Mouse (Mus musculus): ENCODE measurements around the gene Traf3.

The Traf3 gene

DNA sequence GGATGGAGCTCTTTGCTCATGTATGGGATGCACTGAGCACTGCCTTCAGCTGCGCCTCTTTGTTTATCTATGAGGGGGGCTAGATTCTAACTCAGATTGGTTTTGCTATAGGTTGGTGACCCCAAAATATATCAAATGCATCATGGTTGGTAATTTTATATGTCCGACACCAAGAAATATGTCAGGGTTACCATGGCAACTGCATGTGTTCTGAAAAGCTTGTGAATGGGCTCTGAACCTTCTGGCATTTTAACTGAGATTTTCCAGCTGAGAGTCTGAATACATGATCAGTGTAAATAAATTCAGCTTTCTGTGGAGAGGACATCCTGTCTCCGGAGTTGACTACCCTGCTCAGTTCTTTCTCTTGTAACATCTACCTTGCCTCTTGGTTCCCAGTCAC, 37.8 kb downstream of the Traf3 start:
- no peak for DNase-seq (ENCODE audit: low spot score)

DNA sequence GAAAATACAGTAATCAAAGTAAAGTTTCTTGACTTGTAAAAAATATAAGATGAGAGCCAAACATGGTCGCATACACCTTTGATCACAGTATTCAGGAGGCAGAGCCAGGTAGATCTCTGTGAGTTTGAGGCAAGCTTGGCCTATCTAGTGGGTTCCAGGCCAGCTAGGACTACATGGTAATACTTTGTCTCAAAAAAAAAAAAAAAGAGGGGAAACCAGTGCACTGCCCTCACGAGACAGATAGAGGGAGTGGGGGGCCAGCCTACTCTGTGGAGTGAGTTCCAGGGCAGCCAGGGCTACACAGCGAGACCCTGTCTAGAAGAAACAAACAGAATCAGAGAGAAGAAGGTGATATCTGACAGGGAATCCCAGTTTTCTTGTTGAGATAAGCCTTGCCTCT, 41.5 kb downstream of the Traf3 start:
- DNase-seq (ENCODE audit: low spot score), result no peak

DNA sequence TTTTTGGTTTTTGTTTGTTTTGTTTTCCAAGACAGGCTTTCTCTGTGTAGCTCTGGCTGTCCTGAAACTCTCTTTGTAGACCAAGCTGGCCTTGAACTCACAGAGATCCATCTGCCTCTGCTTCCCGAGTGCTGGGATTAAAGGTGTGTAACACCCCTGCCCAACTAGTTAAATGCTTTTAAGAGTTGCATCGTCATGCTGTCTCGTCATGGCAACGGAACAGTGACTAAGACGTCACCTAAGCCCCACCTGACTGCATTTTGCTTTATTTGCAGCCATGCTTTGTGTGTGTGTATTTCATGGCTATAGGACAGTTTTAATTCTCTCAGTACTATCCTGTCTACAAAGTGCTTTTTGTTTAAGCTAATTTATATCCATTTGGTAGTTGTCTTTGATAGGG, 45.6 kb downstream of the Traf3 start:
- DNase-seq (ENCODE audit: low spot score), result no peak

DNA sequence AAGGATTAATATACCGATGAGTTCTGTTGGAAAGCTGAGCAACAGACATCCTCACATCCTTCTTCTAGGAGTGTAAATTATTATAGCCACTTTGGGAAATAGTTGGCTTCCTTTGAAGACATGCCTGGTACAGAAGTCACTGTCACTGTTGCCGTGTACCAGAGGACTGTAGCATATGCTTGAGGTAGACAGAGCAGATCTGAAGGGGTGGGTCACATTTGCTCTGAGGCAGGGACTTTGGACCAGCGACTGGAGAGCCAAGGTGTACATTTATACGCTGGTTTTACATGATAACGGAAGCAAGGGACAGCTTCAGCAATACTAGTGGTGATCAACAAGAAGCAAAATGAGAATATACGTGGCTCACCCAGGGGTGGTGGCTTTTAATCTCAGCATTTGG, 52.7 kb downstream of the Traf3 start:
- no peak for DNase-seq (ENCODE audit: low spot score)

- no peak for DNase-seq (ENCODE audit: low spot score)
Measured at GRCm38 (mm10) chr12:111225197-111225780, 59.1 kb downstream of the Traf3 start.

GRCm38 (mm10) chr12:111227410-111227809, 61.2 kb downstream of the Traf3 start:
- no peak for DNase-seq (ENCODE audit: low spot score)

- DNase-seq (ENCODE audit: low spot score), result no peak
Measured at GRCm38 (mm10) chr12:111228488-111228887, 62.3 kb downstream of the Traf3 start.

GRCm38 (mm10) chr12:111230793-111231192, 64.6 kb downstream of the Traf3 start:
- no peak for DNase-seq (ENCODE audit: low spot score)

DNA sequence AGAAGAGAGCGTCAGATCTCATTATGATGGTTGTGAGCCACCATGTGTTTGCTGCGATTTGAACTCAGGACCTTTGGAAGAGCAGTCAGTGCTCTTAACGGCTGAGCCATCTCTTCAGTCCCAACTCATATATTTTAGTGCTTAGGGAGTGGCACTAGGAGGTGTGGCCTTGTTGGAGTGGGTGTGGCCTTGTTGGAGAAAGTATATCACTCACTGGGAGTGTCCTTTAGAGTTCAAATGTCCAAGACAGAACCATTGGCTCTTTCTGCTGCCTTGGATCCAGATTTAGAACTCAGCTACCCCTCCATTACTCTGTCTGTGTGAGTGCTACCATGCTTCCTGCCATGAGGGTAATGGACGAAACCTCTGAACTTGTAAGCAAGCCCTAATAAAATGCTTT, 67.6 kb downstream of the Traf3 start:
- no peak for DNase-seq (ENCODE audit: low spot score)

DNA sequence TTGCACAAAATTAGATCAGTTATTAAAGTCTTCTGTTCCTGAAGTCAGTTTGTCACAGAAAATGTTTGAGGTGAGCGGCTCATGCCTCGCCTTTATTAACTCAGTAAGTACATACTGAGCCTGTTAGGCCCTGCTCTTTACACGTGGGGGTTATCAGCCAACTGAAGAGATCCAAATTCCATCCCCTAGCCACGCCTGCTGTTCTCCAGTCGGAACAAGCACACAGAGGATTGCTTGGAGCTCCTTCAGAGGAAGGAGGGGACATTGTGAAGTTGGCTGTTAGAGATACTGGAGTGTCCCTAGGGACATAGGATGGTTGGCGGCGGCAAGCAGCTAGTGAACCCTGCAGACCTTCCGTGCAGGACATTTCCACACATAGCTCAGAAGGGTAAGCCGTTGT, 68.2 kb downstream of the Traf3 start:
- no peak for DNase-seq (ENCODE audit: low spot score)

GRCm38 (mm10) chr12:111235631-111236030, 69.5 kb downstream of the Traf3 start:
- DNase-seq (ENCODE audit: low spot score), result no peak

- DNase-seq (ENCODE audit: low spot score), result no peak
Measured at GRCm38 (mm10) chr12:111237611-111238188, 71.5 kb downstream of the Traf3 start.

GRCm38 (mm10) chr12:111238345-111238744, 72.2 kb downstream of the Traf3 start:
- no peak for DNase-seq (ENCODE audit: low spot score)

DNA sequence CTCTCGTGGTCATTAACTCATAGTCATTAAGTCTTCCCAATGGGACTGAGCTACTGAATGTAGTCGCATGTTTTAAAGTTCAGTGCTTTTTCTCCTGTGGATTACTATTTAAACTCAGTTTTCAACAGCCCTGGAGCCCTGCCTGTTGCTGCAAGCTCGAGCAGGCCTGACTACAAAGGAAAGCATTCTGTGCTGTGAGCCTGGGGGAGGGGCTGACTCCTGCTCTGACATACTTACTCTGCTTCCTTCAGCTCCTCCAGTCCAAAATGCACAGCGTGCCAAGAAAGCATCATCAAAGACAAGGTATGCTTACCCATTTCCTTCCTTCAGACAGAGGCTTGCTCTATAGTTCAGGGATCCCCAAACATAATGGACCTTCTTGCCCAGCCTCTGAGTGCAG, 72.6 kb downstream of the Traf3 start:
- DNase-seq (ENCODE audit: low spot score), result no peak

GRCm38 (mm10) chr12:111239930-111240329, 73.8 kb downstream of the Traf3 start:
- no peak for DNase-seq (ENCODE audit: low spot score)

- no peak for DNase-seq (ENCODE audit: low spot score)
Measured at GRCm38 (mm10) chr12:111241916-111242315, 75.7 kb downstream of the Traf3 start.

GRCm38 (mm10) chr12:111242346-111242745, 76.2 kb downstream of the Traf3 start:
- no peak for DNase-seq (ENCODE audit: low spot score)

GRCm38 (mm10) chr12:111243733-111244132, 77.6 kb downstream of the Traf3 start:
- DNase-seq (ENCODE audit: low spot score), result no peak

- no peak for DNase-seq (ENCODE audit: low spot score)
Measured at GRCm38 (mm10) chr12:111245070-111245469, 78.9 kb downstream of the Traf3 start.

DNA sequence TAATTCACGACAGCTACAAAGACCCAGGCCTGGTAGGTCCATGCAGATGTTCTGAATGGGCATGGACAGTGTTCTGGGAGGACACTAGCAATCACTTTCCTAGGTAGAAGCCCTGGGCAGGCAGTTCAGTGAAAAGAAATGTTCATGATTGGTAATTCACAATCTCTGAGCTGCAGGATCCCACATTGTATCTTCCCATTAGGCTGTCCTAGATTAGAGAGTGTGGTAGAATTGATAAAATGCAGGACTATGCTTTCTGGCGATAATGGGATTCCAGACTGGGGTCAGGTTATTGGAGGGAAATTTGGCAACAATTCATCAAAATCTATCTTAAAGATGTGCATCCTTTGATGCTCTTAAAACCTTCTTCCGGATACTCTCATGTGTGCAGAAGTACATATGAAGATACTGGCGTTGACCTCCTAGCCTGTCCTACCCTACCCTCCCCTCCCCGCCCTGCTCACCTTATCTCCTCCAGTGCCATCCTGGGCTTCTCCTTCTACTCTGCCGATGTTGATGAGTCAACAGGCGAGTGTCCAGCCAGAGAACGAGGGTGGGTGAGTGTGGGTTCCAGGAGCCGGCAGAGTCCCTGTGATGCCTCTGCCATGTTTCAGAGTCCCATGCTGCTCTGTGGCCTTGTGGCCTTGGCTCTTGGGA, 80.8 kb downstream of the Traf3 start:
- DNase-seq (ENCODE audit: low spot score), result no peak

DNA sequence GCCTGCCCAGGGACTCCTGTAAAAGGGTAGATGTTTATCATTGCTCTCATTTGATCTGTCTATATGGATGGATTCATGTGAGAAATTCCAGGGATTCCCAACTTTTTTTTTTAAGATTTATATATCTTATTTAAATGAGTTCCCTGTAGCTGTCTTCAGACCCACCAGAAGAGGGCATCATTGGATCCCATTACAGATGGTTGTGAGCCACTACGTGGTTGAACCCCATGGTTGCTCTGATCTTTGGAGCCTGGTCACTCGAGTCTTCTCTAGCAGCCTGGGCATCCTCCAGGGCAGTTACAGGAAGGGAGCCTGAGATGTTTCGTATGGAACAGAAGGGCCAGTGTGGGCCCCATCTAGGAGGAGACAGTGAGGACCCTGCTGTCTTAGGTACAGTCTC, 82.9 kb downstream of the Traf3 start:
- DNase-seq (ENCODE audit: low spot score), result no peak

DNA sequence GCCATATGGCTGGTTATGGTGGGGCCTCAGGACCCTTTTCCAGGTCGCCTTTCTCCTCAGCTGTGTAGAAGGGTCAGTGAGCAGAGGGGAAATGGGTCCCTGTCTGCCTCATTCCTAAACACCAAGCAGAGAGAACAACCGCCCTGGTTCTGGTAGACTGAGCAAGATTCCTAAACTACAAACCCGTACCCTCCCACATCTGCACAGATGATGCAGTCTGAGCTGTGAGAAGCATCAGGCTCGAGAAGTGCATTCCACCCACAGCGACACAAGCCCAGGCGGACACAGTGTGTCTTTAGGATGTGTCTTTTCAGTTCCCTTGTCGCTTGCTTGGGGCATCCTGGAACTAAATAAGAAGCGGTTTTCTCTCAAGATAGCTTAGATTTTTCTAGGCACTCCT, 83.9 kb downstream of the Traf3 start:
- DNase-seq (ENCODE audit: low spot score), result no peak

DNA sequence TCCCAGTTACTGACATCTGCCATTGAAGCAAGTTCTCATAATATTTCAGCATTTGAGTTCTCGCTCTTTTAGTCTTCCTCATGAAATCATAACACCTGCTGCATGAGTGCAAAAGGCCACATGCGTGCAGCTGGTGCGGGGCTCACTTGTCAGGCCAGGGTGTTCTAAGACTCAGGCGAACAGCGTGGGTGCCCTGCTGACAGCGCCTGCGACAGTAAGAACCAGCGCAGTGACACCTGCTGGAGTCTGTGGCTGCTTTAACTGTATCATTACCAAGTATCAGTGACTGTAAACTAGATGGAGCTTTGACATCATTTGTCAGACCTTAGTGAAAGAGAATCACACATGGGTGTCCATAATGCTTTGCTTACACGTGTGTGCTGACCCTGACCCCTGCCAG, 85.1 kb downstream of the Traf3 start:
- no peak for DNase-seq (ENCODE audit: low spot score)

DNA sequence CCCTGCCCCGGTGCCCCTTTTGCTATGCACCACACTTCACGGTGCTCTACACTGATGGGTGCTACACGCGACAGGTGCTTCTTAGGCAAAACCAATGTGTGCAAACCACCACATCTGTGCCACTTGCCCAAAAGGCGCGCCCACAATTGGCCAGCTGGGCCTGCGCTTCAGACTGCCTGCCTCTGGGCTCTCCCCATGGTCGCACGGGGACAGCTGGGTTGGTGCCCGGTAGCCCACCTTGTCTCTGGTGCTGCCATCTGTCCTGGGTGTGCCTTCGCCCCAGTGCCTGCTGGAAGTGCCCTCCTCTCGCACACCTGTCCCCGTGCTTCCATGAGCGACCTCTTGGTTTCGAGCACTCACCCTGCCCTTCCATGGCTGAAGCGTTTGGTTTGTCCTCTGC, 97.5 kb downstream of the Traf3 start:
- DNase-seq (ENCODE audit: low spot score), result no peak

Measured in ovary, postnatal 10 days (tissue).